Mouse (Mus musculus) adrenal gland, adult 2 months (tissue): ENCODE data around the gene Omp. TPM values are rescaled to one million over a fixed set of nuclear protein-coding genes. Genes with fewer than 3 reads are reported as not detected.
A peak's percentile ranks its signal among the peaks of the same experiment; 100 is the strongest.

ENCODE experiments used
- DNase-seq: peaks from one replicate; pipeline ENCODE4 v3.0.0; 2021
- polyA plus RNA-seq: library from polyadenylated mRNA; depleted of rRNA; stranded (reverse); fragments of >200 nt; gene quantifications from 2 replicates; pipeline ENCODE4 v1.2.3, GENCODE M21; 2012
- total RNA-seq, 2 experiments: library from RNA; stranded (reverse); gene quantifications; 2 replicates each; pipeline ENCODE4 v1.2.3; 2021

The Omp gene
- total and polyA plus RNA-seq, 3 experiments: 0.17 to 10.3 (median 5.7) TPM

DNA sequence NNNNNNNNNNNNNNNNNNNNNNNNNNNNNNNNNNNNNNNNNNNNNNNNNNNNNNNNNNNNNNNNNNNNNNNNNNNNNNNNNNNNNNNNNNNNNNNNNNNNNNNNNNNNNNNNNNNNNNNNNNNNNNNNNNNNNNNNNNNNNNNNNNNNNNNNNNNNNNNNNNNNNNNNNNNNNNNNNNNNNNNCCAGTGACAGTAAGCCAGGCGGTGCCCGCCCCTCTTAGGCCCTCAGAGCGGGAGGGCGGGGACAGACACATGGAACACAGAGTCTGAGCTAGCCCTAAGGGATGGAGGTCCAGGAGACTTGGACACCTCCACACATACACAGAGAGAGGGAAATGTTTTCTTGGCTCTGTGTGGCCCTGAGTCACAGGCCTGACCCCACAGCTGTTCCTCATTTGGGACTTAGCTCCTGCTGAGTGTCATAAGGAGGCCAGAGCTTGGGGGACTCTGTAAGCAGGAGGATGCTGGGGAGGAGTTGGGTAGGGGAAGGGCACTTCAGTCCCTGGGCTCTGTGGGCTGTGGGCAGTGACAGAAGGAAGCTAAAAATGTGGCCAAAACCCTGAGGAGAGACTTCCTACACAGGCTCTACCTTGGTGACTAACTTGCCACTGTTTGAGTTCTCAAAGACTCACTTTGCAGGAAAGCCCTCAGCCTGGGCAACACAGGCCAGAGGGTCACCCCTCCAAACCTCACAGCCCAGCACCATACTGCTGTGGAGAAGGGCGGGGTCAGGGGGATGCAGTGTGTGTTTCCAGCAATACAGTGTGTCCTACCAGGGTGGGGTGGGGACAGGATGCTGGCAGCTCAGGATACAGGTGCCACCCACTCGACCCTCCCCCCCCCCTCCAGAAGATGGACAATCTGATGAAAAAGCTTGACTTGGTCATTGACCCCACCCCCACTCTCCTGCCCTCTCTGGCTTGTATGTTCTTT is 26.1 kb upstream of the Omp start:
- DNase-seq: no peak

GRCm38 (mm10) chr7:98164999-98165528 is 19.8 kb upstream of the Omp start:
- no peak for DNase-seq

DNA sequence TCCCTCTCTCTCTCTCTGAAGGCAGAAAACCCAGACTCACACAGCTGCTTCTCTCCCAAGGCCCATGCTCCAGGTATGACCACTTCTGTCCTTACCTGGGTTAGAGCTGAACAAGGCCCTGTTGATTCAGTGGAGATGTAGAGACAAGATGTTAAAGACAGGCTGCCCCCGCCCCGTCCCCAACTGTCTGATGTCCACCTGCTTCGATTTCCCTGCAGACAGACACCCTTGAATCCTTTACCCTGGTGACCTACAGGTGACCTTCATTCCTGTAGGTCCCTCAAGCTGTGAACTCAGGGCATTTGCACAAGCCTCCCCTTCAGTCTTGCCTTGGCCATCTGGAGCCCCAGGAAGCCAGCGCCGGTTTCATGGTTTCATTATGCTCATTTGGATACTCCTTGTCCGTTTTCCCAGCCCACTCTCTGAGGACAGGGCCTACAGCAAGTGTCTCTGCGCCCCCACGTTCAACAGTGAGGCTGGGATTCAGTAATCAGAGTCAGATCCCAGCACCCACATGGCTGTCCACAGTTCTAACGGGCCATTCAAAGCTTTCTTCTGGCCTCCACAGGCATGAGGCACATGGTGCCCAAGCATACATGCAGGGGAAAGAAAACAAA is 19.2 kb upstream of the Omp start:
- DNase-seq: no peak

- DNase-seq: no peak
Observed at GRCm38 (mm10) chr7:98163700-98164099, 18.4 kb upstream of the Omp start.

DNA sequence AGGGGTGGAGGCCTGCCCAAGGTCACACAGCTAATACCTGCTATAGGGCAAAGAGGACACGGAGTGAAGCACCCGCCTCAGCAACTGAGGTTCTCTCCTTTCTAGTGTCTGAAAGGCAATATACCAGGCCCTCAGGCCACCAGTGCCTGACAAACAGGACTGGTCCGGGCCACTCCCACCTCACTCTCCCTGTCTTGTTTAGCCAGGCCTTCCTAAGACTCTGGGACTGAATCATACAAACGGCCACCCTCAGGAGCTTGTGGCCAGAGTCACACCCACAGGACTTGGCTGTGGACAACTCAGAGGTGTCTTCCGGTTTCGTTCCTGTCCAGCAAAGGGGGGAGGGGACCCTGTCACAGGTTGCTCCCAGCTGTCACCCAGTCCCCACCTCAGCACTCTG is 16.9 kb upstream of the Omp start:
- DNase-seq: no peak

DNA sequence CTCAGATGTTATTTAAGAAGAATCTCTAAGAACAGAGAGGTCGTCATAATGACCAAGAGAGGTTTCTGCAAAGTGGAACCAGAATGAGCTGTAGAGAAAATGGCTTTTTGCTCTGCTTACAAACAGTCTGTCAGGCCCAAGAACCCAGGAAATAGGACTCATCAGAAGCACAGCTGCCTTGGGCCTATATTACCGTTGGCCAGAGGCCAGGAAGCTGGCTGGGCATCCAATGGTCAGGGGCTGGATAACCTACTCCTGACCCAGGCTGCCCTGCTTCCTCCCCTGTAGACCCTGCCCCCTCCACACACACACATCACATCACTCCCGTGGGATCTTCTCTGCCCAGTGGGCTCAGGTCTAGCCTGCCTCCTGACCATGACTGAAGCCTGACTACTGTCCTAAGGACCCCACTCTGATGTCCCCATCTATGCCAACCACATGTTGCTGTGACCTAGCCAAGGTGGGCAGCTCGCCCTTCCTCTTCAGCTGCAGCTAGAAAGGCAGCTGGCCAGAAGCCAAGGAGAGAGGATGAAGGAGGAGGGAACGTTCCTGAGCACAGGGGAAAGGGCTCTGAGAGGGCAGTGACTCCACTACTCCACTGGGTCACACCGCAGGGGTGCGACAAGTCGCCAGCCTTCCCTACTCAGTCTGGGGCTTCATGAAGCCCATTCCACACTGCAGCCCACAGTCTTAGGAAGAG is 14.9 kb upstream of the Omp start:
- no peak for DNase-seq

DNA sequence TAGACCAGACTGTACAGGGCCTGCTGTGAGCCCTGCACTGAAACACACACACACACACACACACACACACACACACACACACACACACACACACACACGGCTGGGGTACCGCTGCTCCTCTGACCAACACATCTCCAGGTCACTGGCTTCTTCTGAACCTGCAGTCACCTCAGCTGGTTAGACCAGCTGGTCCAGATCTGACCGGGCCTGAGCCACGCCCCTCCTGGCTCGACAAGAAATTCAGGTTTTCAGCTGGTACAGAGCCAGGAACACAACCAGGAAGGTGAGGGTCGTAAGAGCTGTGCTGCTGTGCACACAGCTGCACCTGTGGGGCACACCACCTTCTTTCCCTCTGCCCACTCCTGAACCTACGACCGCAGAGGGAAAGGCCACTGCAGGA is 13.2 kb upstream of the Omp start:
- no peak for DNase-seq

DNA sequence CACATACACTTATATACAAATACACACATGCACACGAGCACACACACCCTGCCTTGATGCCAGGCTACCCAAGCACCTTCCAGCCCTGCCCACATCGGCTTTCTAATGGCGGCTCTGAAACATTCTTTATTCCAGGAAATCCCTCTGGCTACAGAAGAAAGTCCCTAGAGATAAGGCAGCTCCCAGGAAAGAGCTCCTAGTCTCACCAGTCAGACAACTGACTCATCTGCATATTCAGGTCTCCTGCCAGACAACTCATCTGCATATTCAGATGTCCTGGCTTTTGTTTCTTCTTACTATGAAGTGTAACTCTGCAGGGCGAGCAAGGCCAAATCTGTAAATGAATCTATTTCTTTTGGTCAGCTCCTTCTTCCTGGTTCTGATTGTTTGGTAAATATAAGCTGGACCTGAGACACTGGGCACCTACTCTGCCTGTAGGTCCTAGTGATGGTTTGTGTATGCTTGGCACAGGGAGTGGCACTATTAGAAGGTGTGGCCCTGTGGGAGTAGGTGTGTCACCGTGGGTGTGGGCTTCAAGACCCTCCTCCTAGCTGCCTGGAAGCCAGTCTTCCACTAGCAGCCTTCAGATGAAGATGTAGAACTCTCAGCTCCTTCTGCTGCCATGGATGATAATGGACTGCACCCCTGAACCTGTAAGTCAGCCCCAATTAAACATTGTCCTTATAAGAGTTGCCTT is 12.5 kb upstream of the Omp start:
- DNase-seq: no peak

GRCm38 (mm10) chr7:98156280-98156665 is 11.0 kb upstream of the Omp start:
- DNase-seq: peak; percentile 73

DNA sequence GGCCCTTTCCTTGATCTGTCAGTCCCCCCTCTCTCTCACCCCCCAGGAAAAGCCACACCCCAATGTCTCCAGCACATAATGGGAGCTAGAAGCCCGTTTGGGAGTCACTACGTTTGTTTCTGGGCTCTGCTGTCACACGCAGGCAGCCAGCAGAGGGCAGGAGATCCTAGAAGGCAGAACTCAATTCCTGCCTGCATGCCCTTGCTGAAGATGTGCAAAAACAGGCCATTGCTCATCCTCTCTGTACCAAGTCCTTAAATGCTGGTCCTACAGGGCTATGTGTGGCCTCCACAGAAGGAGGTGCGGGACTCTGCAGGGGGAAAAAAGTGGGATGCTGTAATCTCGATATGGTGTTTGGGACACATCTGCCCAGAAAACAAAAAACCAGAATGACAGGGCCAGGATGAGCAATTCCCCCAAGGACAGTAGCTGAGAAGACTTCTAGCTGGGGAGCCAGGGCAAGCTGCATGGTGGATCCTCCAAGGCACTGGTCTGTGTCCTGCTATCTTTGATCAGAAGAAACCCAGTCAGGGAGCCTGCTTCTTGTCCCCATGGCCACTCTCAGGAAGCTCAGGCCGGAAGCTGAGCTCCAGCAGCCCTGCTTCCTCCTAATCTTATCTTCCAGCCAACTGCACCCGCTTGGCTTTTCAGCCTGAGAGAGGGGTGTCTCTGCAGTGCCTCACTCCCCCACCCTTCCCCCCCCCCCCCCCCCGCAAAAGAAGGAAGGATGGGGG is 10.4 kb upstream of the Omp start:
- DNase-seq: peak; percentile 81

- no peak for DNase-seq
Observed at GRCm38 (mm10) chr7:98153892-98154291, 8.6 kb upstream of the Omp start.

DNA sequence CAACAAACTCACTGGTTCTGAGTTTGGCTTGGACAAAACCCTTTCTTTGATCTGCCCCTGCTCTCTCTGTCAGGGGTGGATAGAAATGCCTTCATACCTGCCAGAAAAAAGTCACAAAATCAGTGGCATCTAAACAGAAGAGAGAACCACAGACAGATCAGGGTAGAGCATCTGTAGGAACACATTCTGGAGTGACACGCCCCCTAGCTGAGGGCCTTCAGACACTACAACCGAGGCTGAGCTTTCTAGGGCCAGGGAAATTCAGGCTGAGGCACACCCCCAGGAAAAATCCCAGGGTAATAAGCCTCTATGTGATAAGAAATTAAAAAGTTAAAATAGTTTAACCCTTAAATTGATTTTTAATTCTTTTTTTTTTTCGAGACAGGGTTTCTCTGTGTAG is 8.0 kb upstream of the Omp start:
- DNase-seq: no peak

DNA sequence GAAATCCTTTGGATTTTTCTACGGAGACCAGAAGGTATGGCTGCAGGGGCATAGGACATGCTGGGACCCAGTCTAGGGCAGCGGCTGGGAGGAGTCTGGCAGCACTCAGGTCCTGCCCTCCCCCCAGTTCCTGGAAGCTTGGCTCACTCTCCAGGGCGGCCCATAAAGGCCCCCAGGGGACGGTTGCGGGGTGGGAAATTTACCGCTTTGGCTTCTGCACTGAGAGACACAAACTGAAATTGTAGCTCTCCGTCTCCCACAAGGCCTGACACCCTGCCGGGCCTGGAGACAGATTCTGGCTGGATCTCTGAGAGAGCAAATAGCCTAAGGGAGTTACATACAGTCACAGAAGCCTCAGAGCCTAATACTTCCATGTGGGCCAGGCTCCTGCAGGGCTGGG is 7.1 kb upstream of the Omp start:
- DNase-seq: no peak

DNA sequence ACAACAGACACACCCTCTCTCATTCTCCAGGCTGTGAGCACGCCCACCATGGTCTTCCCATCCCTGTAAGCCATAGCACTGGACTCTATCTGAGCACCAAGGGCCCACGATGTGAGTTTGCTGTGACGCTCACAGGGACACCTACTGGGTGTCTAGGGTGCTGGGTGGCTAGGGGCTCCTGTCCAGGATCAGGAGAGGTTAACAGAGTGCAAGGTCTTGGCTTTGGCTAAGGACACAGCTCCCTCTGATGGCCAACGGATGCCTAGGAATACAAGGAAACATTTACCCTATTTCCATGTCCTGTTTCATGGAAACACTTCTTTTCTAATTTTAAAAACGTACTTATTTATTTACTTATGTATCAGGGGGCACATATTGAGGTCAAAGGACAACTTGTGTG is 5.2 kb upstream of the Omp start:
- peak; percentile 59 for DNase-seq

- DNase-seq: no peak
Observed at GRCm38 (mm10) chr7:98149802-98150201, 4.5 kb upstream of the Omp start.

GRCm38 (mm10) chr7:98148721-98149407 is 3.6 kb upstream of the Omp start:
- DNase-seq: peak; percentile 48

DNA sequence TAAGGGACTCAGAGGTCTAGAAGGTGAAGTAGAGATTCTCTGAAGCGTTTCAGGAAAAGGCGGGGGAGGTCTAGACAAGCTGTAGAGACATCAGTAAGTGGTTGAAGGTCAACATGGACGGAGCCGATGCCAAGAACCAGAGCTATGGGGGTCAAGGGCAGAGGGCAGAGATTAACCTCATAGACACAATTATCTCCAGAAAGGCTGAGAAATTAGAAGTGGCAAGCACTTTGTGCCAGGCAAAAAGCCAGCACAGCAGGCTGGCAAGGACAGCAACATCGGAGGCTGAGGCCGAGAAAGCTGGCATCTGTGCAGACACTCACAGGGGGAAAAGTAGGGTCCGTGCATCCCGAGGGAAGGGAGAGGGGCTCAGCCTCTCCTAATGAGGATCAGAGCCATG is 2.5 kb upstream of the Omp start:
- peak; percentile 80 for DNase-seq

DNA sequence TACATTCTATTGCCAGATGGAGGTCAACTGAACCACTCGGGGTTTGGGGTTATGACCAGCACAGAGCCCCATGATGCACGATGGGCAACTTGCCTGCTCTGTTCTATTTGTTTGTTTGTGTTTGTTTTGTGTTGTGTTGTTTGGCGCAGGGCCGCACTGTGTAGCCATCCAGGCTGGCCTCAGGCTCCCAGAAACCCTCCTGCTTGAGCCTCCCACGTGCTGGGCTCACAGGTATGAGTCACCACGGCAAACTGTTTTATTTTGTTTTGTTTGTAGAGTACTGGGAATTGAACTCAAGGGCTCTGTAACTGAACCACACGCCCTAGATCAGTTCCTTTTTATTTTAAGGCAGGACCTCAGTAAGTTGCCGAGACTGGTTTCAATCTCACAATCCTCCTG is 1.1 kb upstream of the Omp start:
- peak; percentile 46 for DNase-seq

DNA sequence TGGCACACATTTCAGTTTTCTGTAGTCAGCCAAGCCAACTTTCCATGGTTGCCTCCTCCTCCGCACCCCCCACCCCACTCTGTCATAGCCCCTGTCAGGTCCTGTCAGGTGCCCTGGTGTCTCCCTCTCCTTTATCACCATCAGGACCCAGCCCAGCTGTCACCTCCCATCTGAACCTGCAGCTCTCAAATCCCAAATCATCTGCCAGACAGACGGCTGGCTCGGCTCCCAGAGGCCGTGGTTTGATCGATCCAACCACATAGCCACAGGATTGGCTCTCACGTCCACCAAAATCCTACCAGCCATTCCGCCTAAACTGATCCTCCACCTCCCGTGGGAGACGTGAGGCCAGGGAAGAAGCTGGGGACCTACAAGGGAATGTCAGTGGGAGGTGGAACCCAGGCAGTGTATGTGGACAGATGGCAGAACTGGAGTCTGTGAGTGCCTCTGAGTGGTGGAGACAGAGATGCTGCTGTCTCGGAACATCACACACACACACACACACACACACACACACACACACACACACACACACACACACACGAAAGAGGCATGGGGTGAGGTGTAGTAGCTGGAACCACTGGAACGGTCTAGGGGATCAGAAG is 642 bp upstream of the Omp start:
- peak; percentile 61 for DNase-seq

- no peak for DNase-seq
Observed at GRCm38 (mm10) chr7:98142648-98143047, 2.7 kb downstream of the Omp start.
